Mouse (Mus musculus) hindbrain, embryonic 16.5 days (tissue): ENCODE measurements around the gene Lat. TPM values are rescaled to one million over a fixed set of nuclear protein-coding genes. Genes with fewer than 3 reads are reported as not detected.

ENCODE experiments used
- ATAC-seq: fragments of 200-750 bp; cut with Nextera tagmentation; 2 replicates; pipeline ENCODE4 v1.8.0; 2017; ENCODE audit warnings: moderate TSS enrichment, moderate library complexity
- H3K27ac ChIP-seq: fragments of 300-500 bp; sonication (generic); 2 replicates; pipeline ENCODE4 v1.5.1; 2014; ENCODE audit warnings: low read depth, mild to moderate bottlenecking, control low read depth, low read length, moderate library complexity
- H3K27me3 ChIP-seq: fragments of 300-500 bp; sonication (generic); replicated peaks from 2 replicates; pipeline ENCODE4 v1.6.1; 2014; ENCODE audit warnings: low read length; ENCODE audit not compliant: control insufficient read depth, insufficient read depth
- H3K36me3 ChIP-seq: fragments of 300-500 bp; sonication (generic); 2 replicates; pipeline ENCODE4 v1.6.1; 2014; ENCODE audit warnings: mild to moderate bottlenecking, low read length, moderate library complexity, mixed read lengths; ENCODE audit not compliant: control insufficient read depth, insufficient read depth
- H3K4me1 ChIP-seq: fragments of 300-500 bp; sonication (generic); 2 replicates; pipeline ENCODE4 v1.6.1; 2014; ENCODE audit warnings: low read depth, low read length; ENCODE audit not compliant: control insufficient read depth, insufficient read depth
- H3K4me2 ChIP-seq: fragments of 300-500 bp; sonication (generic); 2 replicates; pipeline ENCODE4 v1.6.1; 2014; ENCODE audit warnings: mild to moderate bottlenecking, low read length, control low read depth, moderate library complexity
- H3K4me3 ChIP-seq: fragments of 300-500 bp; sonication (generic); 2 replicates; pipeline ENCODE4 v1.5.1; 2014; ENCODE audit warnings: mild to moderate bottlenecking, low read length, control low read depth, moderate library complexity
- H3K9ac ChIP-seq: fragments of 300-500 bp; sonication (generic); 2 replicates; pipeline ENCODE4 v1.6.1; 2014; ENCODE audit warnings: low read depth, mild to moderate bottlenecking, control low read depth, low read length, moderate library complexity
- H3K9me3 ChIP-seq: fragments of 300-500 bp; sonication (generic); 2 replicates; pipeline ENCODE4 v1.6.1; 2014; ENCODE audit warnings: mild to moderate bottlenecking, low read length, moderate library complexity; ENCODE audit not compliant: control insufficient read depth
- WGBS: fragments of 180-500 bp; shearing (Covaris S2); extraction: QIAGEN DNeasy Blood & Tissue Kit; methylation state at CpG from one replicate; pipeline ENCODE4 v1.1.7; 2014; 5-methylcytosine and 5-hydroxymethylcytosine counted together
- polyA plus RNA-seq: library from polyadenylated mRNA; unstranded; fragments of >200 nt; fragmentation: Nextera tagmentation; extraction: Ambion mirVana; gene quantifications from 2 replicates; pipeline ENCODE4 v1.2.1, GENCODE M21; 2015

Lat gene
- polyA plus RNA-seq, 1 experiment from 2014 or later = 0.55 TPM

DNA sequence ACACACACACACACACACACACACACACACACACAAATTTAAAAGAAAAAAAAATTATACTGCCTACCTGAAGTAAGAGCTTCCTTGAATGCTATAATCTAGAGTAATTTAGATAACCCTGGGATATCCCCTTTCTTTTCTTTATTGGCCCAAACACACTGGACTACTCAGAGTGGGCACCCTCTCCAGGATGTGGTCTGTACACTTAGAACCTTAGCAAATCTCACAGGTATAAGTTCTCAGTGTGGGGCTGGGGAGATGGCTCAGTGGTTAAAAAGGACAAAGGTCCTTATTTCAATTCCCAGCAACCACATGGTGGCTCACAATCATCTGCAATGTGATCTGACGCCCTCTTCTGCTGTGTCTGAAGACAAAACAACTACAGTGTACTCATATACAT, 22.3 kb downstream of the Lat start:
- no peak overlapping the region for H3K4me2 ChIP-seq
- no peak overlapping the region for H3K9ac ChIP-seq
- no peak overlapping the region for H3K4me3 ChIP-seq
- ATAC-seq = no peak
- H3K36me3 ChIP-seq = no peaks in the 10 kb centered on the region
- no peaks in the 10 kb centered on the region for H3K4me1 ChIP-seq
- WGBS = 51% methylated on average over 1 of the region's 1 CpGs
- H3K27ac ChIP-seq = no peak overlapping the region
- H3K9me3 ChIP-seq = no peaks in the 10 kb centered on the region
- H3K27me3 ChIP-seq = no peaks in the 10 kb centered on the region

GRCm38 (mm10) chr7:126345969-126346368, 23.4 kb downstream of the Lat start:
- Histone ChIP-seq H3K4me1 (no peaks in the 10 kb centered on the region), H3K36me3 (no peaks in the 10 kb centered on the region), H3K9ac (no peak overlapping the region), H3K4me2 (no peak overlapping the region), H3K4me3 (no peak overlapping the region), H3K9me3 (no peaks in the 10 kb centered on the region), H3K27ac (no peak overlapping the region), H3K27me3 (no peaks in the 10 kb centered on the region)
- no peak for ATAC-seq
- 55% methylated on average over 3 of the region's 3 CpGs for WGBS

DNA sequence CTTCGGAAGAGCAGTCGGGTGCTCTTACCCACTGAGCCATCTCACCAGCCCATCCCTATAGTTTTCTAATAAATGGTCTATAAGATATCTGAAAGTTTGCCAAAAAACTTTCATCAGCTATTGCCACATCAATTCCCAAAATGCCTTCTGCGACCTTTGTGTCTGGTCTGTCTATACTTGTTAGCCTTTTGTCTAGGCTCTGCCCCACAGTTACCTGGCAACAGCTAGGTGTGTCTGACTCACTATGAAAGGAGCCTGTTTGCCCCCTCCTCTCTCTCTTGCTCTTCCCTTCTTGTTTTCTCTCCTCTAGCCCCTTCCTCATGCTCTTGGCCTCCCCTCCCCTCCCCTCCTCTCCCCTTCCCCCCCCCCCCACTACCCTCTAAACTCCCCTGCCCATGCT, 23.8 kb downstream of the Lat start:
- WGBS = 66% methylated on average over 3 of the region's 3 CpGs
- Histone ChIP-seq H3K36me3 (no peaks in the 10 kb centered on the region), H3K4me3 (no peak overlapping the region), H3K27me3 (no peaks in the 10 kb centered on the region), H3K9ac (no peak overlapping the region), H3K4me1 (no peaks in the 10 kb centered on the region), H3K27ac (no peak overlapping the region), H3K4me2 (no peak overlapping the region), H3K9me3 (no peaks in the 10 kb centered on the region)
- ATAC-seq = no peak

- WGBS = 48% methylated on average over 6 of the region's 6 CpGs
- Histone ChIP-seq H3K4me3 (no peak overlapping the region), H3K9me3 (no peaks in the 10 kb centered on the region)
Observed at GRCm38 (mm10) chr7:126340896-126341295, 28.5 kb downstream of the Lat start.

GRCm38 (mm10) chr7:126340206-126340618, 29.2 kb downstream of the Lat start:
- WGBS = 71% methylated on average over 6 of the region's 6 CpGs
- Histone ChIP-seq H3K9me3 (no peaks in the 10 kb centered on the region), H3K4me2 (no peak overlapping the region), H3K27me3 (no peaks in the 10 kb centered on the region), H3K36me3 (no peaks in the 10 kb centered on the region), H3K9ac (no peak overlapping the region), H3K27ac (no peak overlapping the region), H3K4me1 (no peaks in the 10 kb centered on the region), H3K4me3 (no peak overlapping the region)
- ATAC-seq = no peak

More at GRCm38 (mm10) chr7:126340896-126341295, 28.5 kb downstream of the Lat start:
- Histone ChIP-seq H3K9ac (no peak overlapping the region), H3K4me1 (no peaks in the 10 kb centered on the region), H3K4me2 (no peak overlapping the region), H3K27ac (no peak overlapping the region), H3K36me3 (no peaks in the 10 kb centered on the region), H3K27me3 (no peaks in the 10 kb centered on the region)
- ATAC-seq = no peak

- Histone ChIP-seq H3K4me3 (no peak overlapping the region), H3K9ac (no peak overlapping the region), H3K27ac (no peak overlapping the region), H3K4me2 (no peak overlapping the region), H3K36me3 (no peaks in the 10 kb centered on the region), H3K4me1 (no peaks in the 10 kb centered on the region), H3K27me3 (no peaks in the 10 kb centered on the region), H3K9me3 (no peaks in the 10 kb centered on the region)
- WGBS = 71% methylated on average over 8 of the region's 8 CpGs
- ATAC-seq = no peak
Observed at GRCm38 (mm10) chr7:126339521-126339971, 29.8 kb downstream of the Lat start.

DNA sequence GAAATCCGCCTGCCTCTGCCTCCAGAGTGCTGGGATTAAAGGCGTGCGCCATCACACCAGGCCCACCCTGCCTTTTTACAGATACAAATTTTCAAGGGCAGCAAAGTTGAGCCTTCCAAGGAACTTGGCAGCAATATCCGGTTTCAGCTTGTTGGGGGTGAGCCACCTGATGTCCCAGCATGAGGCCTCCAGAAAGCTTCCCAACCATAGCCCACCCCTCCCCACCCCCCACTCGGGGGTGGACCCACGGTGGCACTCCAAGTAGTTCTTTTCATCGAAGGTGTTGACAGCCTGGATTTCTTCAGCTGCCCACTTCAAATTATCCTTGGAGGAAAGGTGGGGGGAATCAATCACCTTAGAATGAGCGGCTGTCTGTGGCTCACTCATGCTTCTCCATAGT, 30.5 kb downstream of the Lat start:
- H3K9ac ChIP-seq = no peak overlapping the region
- no peak overlapping the region for H3K4me2 ChIP-seq
- no peaks in the 10 kb centered on the region for H3K27me3 ChIP-seq
- no peak for ATAC-seq
- H3K9me3 ChIP-seq = no peaks in the 10 kb centered on the region
- H3K27ac ChIP-seq = no peak overlapping the region
- WGBS = 86% methylated on average over 8 of the region's 8 CpGs
- H3K4me1 ChIP-seq = no peaks in the 10 kb centered on the region
- H3K4me3 ChIP-seq = no peak overlapping the region
- H3K36me3 ChIP-seq = no peaks in the 10 kb centered on the region

- H3K27ac ChIP-seq = no peak overlapping the region
- ATAC-seq = no peak
- H3K4me1 ChIP-seq = no peaks in the 10 kb centered on the region
- H3K36me3 ChIP-seq = no peaks in the 10 kb centered on the region
- 92% methylated on average over 1 of the region's 1 CpGs for WGBS
- no peak overlapping the region for H3K4me2 ChIP-seq
- no peaks in the 10 kb centered on the region for H3K27me3 ChIP-seq
- no peak overlapping the region for H3K9ac ChIP-seq
- no peak overlapping the region for H3K4me3 ChIP-seq
- no peaks in the 10 kb centered on the region for H3K9me3 ChIP-seq
Observed at GRCm38 (mm10) chr7:126335556-126335955, 33.8 kb downstream of the Lat start.

DNA sequence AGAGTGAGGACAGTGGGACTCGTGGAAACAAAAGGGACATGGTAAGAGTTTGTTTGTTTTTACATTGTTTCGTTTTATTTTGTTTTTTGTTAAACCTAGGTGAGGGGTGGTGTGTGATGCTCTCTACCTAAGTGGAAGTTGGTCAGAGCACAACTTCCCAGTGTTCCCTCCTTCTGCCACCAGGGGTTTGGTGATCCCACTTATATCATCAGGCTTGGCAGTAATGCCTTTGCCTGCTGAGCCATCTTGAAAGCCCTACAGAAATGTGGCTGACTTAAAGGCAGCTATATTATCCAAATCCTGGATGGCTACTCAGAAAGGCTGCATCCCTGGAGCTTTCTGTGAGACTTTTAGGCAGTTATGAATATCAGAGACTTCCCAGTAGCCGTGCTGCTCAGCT, 36.7 kb downstream of the Lat start:
- Histone ChIP-seq H3K9ac (no peak overlapping the region), H3K27me3 (no peaks in the 10 kb centered on the region), H3K36me3 (no peaks in the 10 kb centered on the region), H3K4me2 (no peak overlapping the region), H3K27ac (no peak overlapping the region), H3K4me1 (no peaks in the 10 kb centered on the region), H3K4me3 (no peak overlapping the region), H3K9me3 (no peaks in the 10 kb centered on the region)
- no peak for ATAC-seq
- 78% methylated on average over 3 of the region's 3 CpGs for WGBS

- 53% methylated on average over 2 of the region's 2 CpGs for WGBS
- no peak overlapping the region for H3K9ac ChIP-seq
- no peaks in the 10 kb centered on the region for H3K4me1 ChIP-seq
- H3K9me3 ChIP-seq = no peaks in the 10 kb centered on the region
- H3K27me3 ChIP-seq = no peaks in the 10 kb centered on the region
- no peak overlapping the region for H3K4me2 ChIP-seq
- no peaks in the 10 kb centered on the region for H3K36me3 ChIP-seq
- no peak overlapping the region for H3K27ac ChIP-seq
- no peak overlapping the region for H3K4me3 ChIP-seq
- no peak for ATAC-seq
Observed at GRCm38 (mm10) chr7:126330693-126331092, 38.7 kb downstream of the Lat start.
